Mouse (Mus musculus): Measurements from ENCODE around the gene Nckap5. TPM values are rescaled to one million over a fixed set of nuclear protein-coding genes. Genes with fewer than 3 reads are reported as not detected.

Nckap5 gene
- polyA plus RNA-seq, 1 experiment = 0.11 TPM

DNA sequence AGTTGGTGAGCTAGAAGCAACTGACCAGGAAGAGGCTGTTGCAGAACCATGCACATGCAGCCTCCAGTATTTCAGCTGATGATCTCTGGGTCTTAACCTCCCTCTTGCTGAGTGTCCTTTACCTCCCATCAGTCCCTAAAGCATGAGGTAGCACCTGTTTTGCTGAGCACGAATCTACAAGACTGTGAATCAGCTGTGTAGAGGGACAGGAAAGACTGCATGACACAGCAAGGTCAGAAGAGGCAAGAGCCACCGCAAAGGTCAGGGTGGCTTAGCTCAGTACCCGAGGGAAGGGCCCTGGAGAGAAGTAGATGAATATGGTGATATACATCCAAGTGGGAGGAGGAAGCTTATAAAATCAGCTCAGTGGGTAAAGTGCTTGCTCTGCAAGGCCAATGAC lies 66.4 kb downstream of the Nckap5 start:
- Histone ChIP-seq H3K27me3 (ENCODE audit: control insufficient read depth, insufficient read depth, insufficient read length) (no peaks in the 10 kb centered on the region), H3K4me3 (no peak overlapping the region), H3ac (ENCODE audit: control insufficient read depth, insufficient read length) (no peak overlapping the region), H3K4me2 (ENCODE audit: low read depth) (no peak overlapping the region), H3K79me2 (ENCODE audit: control insufficient read depth, insufficient read depth) (no peaks in the 10 kb centered on the region), H3K36me3 (ENCODE audit: control insufficient read depth, insufficient read depth) (no peaks in the 10 kb centered on the region)
- no peak for TF ChIP-seq E2F4 (IDR thresholded peaks at IDR 0.05; ENCODE audit: insufficient read depth)
- TF ChIP-seq USF1 (IDR thresholded peaks at IDR 0.05; ENCODE audit: low read depth) = no peak
- no peak for TF ChIP-seq CEBPB (IDR thresholded peaks at IDR 0.05; ENCODE audit: insufficient read depth, poor library complexity, severe bottlenecking)
- no peak for TF ChIP-seq POLR2AphosphoS2 (IDR thresholded peaks at IDR 0.05; ENCODE audit: insufficient read length, low read depth)
- TF ChIP-seq SRF (IDR thresholded peaks at IDR 0.05; ENCODE audit: control insufficient read depth, insufficient read length, low read depth) = no peak
- no peak for TF ChIP-seq TCF12 (IDR thresholded peaks at IDR 0.05; ENCODE audit: insufficient read depth, poor library complexity, severe bottlenecking)
- TF ChIP-seq MAX (IDR thresholded peaks at IDR 0.05; ENCODE audit: low read depth) = no peak
- no peak for TF ChIP-seq TCF3 (IDR thresholded peaks at IDR 0.05; ENCODE audit: insufficient read length, low read depth)
- TF ChIP-seq MYOG (IDR thresholded peaks at IDR 0.05; ENCODE audit: control insufficient read depth in 1 of 3, insufficient read depth in 1 of 3, insufficient read length in 2 of 3, low read depth in 2 of 3) = no peak
- no peak for TF ChIP-seq MYOD1 (IDR thresholded peaks at IDR 0.05; ENCODE audit: control insufficient read depth in 1 of 3, insufficient read length in 2 of 3, low read depth in 2 of 3)
- no peak for TF ChIP-seq POLR2A (IDR thresholded peaks at IDR 0.05; ENCODE audit: insufficient read length, low read depth)
- no peak for TF ChIP-seq REST (IDR thresholded peaks at IDR 0.05; ENCODE audit: insufficient read depth, insufficient read length)

DNA sequence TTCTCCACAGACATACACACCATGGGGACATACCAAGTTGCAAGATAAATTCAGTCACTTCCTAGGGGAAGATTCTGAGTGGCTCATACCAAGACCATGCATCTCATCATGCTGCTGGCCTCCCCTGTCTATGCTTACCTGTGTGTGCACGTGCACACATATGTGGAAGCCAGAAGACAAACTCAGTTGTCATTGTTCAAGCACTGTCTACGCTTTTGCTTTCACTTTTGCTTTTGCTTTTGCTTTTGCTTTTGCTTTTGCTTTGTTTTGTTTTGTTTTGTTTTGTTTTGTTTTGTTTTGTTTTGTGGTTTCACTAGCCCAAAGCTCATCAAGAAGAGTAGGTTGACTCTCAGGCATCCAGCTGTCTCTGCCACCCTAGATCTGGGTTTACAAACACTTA lies 67.4 kb downstream of the Nckap5 start:
- Histone ChIP-seq H3K27me3 (ENCODE audit: control insufficient read depth, insufficient read depth, insufficient read length) (no peaks in the 10 kb centered on the region), H3K36me3 (ENCODE audit: control insufficient read depth, insufficient read depth) (no peaks in the 10 kb centered on the region), H3K4me2 (ENCODE audit: low read depth) (no peak overlapping the region), H3ac (ENCODE audit: control insufficient read depth, insufficient read length) (no peak overlapping the region), H3K4me3 (no peak overlapping the region), H3K79me2 (ENCODE audit: control insufficient read depth, insufficient read depth) (no peaks in the 10 kb centered on the region)
- TF ChIP-seq POLR2A (IDR thresholded peaks at IDR 0.05; ENCODE audit: insufficient read length, low read depth) = no peak
- TF ChIP-seq REST (IDR thresholded peaks at IDR 0.05; ENCODE audit: insufficient read depth, insufficient read length) = no peak
- TF ChIP-seq MYOD1 (IDR thresholded peaks at IDR 0.05; ENCODE audit: control insufficient read depth in 1 of 3, insufficient read length in 2 of 3, low read depth in 2 of 3) = no peak
- TF ChIP-seq E2F4 (IDR thresholded peaks at IDR 0.05; ENCODE audit: insufficient read depth) = no peak
- no peak for TF ChIP-seq USF1 (IDR thresholded peaks at IDR 0.05; ENCODE audit: low read depth)
- no peak for TF ChIP-seq TCF3 (IDR thresholded peaks at IDR 0.05; ENCODE audit: insufficient read length, low read depth)
- TF ChIP-seq POLR2AphosphoS2 (IDR thresholded peaks at IDR 0.05; ENCODE audit: insufficient read length, low read depth) = no peak
- TF ChIP-seq MAX (IDR thresholded peaks at IDR 0.05; ENCODE audit: low read depth) = no peak
- no peak for TF ChIP-seq MYOG (IDR thresholded peaks at IDR 0.05; ENCODE audit: control insufficient read depth in 1 of 3, insufficient read depth in 1 of 3, insufficient read length in 2 of 3, low read depth in 2 of 3)
- TF ChIP-seq SRF (IDR thresholded peaks at IDR 0.05; ENCODE audit: control insufficient read depth, insufficient read length, low read depth) = no peak
- TF ChIP-seq TCF12 (IDR thresholded peaks at IDR 0.05; ENCODE audit: insufficient read depth, poor library complexity, severe bottlenecking) = no peak
- no peak for TF ChIP-seq CEBPB (IDR thresholded peaks at IDR 0.05; ENCODE audit: insufficient read depth, poor library complexity, severe bottlenecking)

DNA sequence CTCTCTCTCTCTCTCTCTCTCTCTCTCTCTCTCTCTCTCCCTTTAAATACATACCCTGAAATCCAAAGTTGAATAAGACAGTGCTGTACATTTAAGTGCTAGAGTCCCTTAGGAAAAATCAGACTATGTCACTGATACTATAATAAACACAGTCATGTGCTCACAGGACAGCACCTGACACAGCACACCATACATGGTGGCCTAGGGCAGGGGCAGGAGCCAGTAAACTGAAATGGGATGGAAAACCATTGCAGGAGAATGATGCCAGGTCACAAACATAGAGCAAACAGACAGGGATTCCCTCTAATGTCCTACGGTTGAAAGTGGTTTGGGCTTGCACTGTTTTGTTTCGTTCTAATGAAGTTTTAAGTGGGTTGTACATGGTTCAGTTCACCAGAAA lies 70.2 kb downstream of the Nckap5 start:
- Histone ChIP-seq H3ac (ENCODE audit: control insufficient read depth, insufficient read length) (no peak overlapping the region), H3K36me3 (ENCODE audit: control insufficient read depth, insufficient read depth) (no peaks in the 10 kb centered on the region), H3K79me2 (ENCODE audit: control insufficient read depth, insufficient read depth) (no peaks in the 10 kb centered on the region), H3K4me3 (no peak overlapping the region), H3K27me3 (ENCODE audit: control insufficient read depth, insufficient read depth, insufficient read length) (no peaks in the 10 kb centered on the region), H3K4me2 (ENCODE audit: low read depth) (no peak overlapping the region)
- TF ChIP-seq TCF12 (IDR thresholded peaks at IDR 0.05; ENCODE audit: insufficient read depth, poor library complexity, severe bottlenecking) (no peak), REST (IDR thresholded peaks at IDR 0.05; ENCODE audit: insufficient read depth, insufficient read length) (no peak), MAX (IDR thresholded peaks at IDR 0.05; ENCODE audit: low read depth) (no peak), CEBPB (IDR thresholded peaks at IDR 0.05; ENCODE audit: insufficient read depth, poor library complexity, severe bottlenecking) (no peak), E2F4 (IDR thresholded peaks at IDR 0.05; ENCODE audit: insufficient read depth) (no peak), MYOD1 (IDR thresholded peaks at IDR 0.05; ENCODE audit: control insufficient read depth in 1 of 3, insufficient read length in 2 of 3, low read depth in 2 of 3) (no peak), POLR2AphosphoS2 (IDR thresholded peaks at IDR 0.05; ENCODE audit: insufficient read length, low read depth) (no peak), USF1 (IDR thresholded peaks at IDR 0.05; ENCODE audit: low read depth) (no peak), TCF3 (IDR thresholded peaks at IDR 0.05; ENCODE audit: insufficient read length, low read depth) (no peak), MYOG (IDR thresholded peaks at IDR 0.05; ENCODE audit: control insufficient read depth in 1 of 3, insufficient read depth in 1 of 3, insufficient read length in 2 of 3, low read depth in 2 of 3) (no peak), SRF (IDR thresholded peaks at IDR 0.05; ENCODE audit: control insufficient read depth, insufficient read length, low read depth) (no peak), POLR2A (IDR thresholded peaks at IDR 0.05; ENCODE audit: insufficient read length, low read depth) (no peak)

DNA sequence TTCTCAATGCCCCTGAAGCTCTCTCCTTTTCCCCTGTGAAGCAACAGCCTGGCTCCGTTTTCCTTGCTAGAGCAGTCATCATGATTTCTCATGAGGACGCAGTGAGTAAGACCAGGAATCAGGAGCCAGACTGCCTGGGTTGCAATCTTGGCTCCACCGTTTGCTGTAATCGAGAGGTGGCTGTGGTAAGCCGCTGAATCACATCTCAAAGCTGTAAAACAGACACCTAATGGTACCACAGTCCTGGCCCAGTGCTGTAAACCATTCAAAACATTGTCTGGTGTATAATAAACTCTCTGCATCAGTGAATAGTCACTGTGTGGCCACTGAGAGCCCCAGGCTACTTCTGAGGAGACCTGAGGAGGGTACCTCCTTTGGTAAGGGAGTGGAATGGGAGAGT lies 74.9 kb downstream of the Nckap5 start:
- no peak for TF ChIP-seq USF1 (IDR thresholded peaks at IDR 0.05; ENCODE audit: low read depth)
- no peak for TF ChIP-seq SRF (IDR thresholded peaks at IDR 0.05; ENCODE audit: control insufficient read depth, insufficient read length, low read depth)
- no peak for TF ChIP-seq CEBPB (IDR thresholded peaks at IDR 0.05; ENCODE audit: insufficient read depth, poor library complexity, severe bottlenecking)
- no peak for TF ChIP-seq POLR2A (IDR thresholded peaks at IDR 0.05; ENCODE audit: insufficient read length, low read depth)
- TF ChIP-seq TCF12 (IDR thresholded peaks at IDR 0.05; ENCODE audit: insufficient read depth, poor library complexity, severe bottlenecking) = no peak
- TF ChIP-seq TCF3 (IDR thresholded peaks at IDR 0.05; ENCODE audit: insufficient read length, low read depth) = no peak
- TF ChIP-seq REST (IDR thresholded peaks at IDR 0.05; ENCODE audit: insufficient read depth, insufficient read length) = no peak
- TF ChIP-seq MAX (IDR thresholded peaks at IDR 0.05; ENCODE audit: low read depth) = no peak
- no peak for TF ChIP-seq POLR2AphosphoS2 (IDR thresholded peaks at IDR 0.05; ENCODE audit: insufficient read length, low read depth)
- TF ChIP-seq MYOD1 (IDR thresholded peaks at IDR 0.05; ENCODE audit: control insufficient read depth in 1 of 3, insufficient read length in 2 of 3, low read depth in 2 of 3) = no peak
- no peak for TF ChIP-seq E2F4 (IDR thresholded peaks at IDR 0.05; ENCODE audit: insufficient read depth)
- no peak for TF ChIP-seq MYOG (IDR thresholded peaks at IDR 0.05; ENCODE audit: control insufficient read depth in 1 of 3, insufficient read depth in 1 of 3, insufficient read length in 2 of 3, low read depth in 2 of 3)
- no peaks in the 10 kb centered on the region for H3K79me2 ChIP-seq (ENCODE audit: control insufficient read depth, insufficient read depth)
- no peak overlapping the region for H3K4me3 ChIP-seq
- no peak overlapping the region for H3K4me2 ChIP-seq (ENCODE audit: low read depth)
- no peak overlapping the region for H3ac ChIP-seq (ENCODE audit: control insufficient read depth, insufficient read length)
- H3K27me3 ChIP-seq (ENCODE audit: control insufficient read depth, insufficient read depth, insufficient read length) = no peaks in the 10 kb centered on the region
- H3K36me3 ChIP-seq (ENCODE audit: control insufficient read depth, insufficient read depth) = no peaks in the 10 kb centered on the region

Data from myocyte (in vitro differentiated cells).